Mouse (Mus musculus): ENCODE data around the gene Lin54.

The Lin54 gene

GRCm38 (mm10) chr5:100415761-100416590, 84.5 kb downstream of the Lin54 start, which contains the start of gene Sec31a:
Gene Sec31a, minus strand, starts transcription at chr5:100416234.
- DNase-seq = peak; percentile 99

GRCm38 (mm10) chr5:100414474-100415196, 85.8 kb downstream of the Lin54 start:
- no peak for DNase-seq

GRCm38 (mm10) chr5:100412886-100413285, 87.6 kb downstream of the Lin54 start:
- DNase-seq = no peak

GRCm38 (mm10) chr5:100410281-100410680, 90.2 kb downstream of the Lin54 start:
- DNase-seq = no peak

- DNase-seq = no peak
Observed at GRCm38 (mm10) chr5:100408485-100408884, 92.0 kb downstream of the Lin54 start.

GRCm38 (mm10) chr5:100396753-100397152, 103.7 kb downstream of the Lin54 start:
- no peak for DNase-seq

- no peak for DNase-seq
Observed at GRCm38 (mm10) chr5:100393681-100394080, 106.8 kb downstream of the Lin54 start.

- no peak for DNase-seq
Observed at GRCm38 (mm10) chr5:100392436-100392955, 107.9 kb downstream of the Lin54 start.

All from thymus, postnatal 4 days (tissue).